ENCODE assay signal across 8 mouse cellular contexts in genomic region chr2:122375391-122375991, GRCm38 (mm10). TPM values are rescaled to one million over a fixed set of nuclear protein-coding genes. Genes with fewer than 3 reads are reported as not detected.
DNase-seq lines count a peak whose midpoint lies in the region; ATAC-seq and TF ChIP-seq lines count a peak whose summit lies in the region.

No protein-coding gene starts in this region.

- DNase-seq in gastrocnemius, postnatal 10 days: peak; percentile 92
- peak; percentile 94 to 95 for DNase-seq in left cerebral cortex, postnatal 10 days (ENCODE audit: extremely low spot score in 1 of 2, low spot score in 2 of 2)
- DNase-seq in right cerebral cortex, postnatal 25 days: peak; percentile 95
- peak; percentile 91 to 92 for DNase-seq in urinary bladder, postnatal 4 days (ENCODE audit: low spot score in 2 of 2)

- intact Hi-C loops in left cerebral cortex, postnatal 10 days (cut with DNase I): loop anchor here (5.0 kb wide), 2 partner anchors 183 to 237 kb away; partner anchors contain the start of gene Gatm

- TF ChIP-seq CTCF in cortical plate, adult 2 months (IDR thresholded peaks at IDR 0.05; ENCODE audit: extremely low read depth, insufficient read depth, low read length): no peak

- TF ChIP-seq POLR2A in cortical plate, adult 2 months (IDR thresholded peaks at IDR 0.05; ENCODE audit: extremely low read depth, insufficient read depth, low read length): peak; percentile 86; the same call in 1 of the 2 replicates

- H3K27ac ChIP-seq in cortical plate, adult 2 months (ENCODE audit: insufficient read depth, low read length): peak overlapping the region; percentile 50

- peak overlapping the region; percentile 57 for H3K4me3 ChIP-seq in cortical plate, adult 2 months (ENCODE audit: insufficient read depth, low read length)

- peaks cover under 1% of the 10 kb centered on the region; the same call in 1 of the 2 replicates for H3K4me1 ChIP-seq in cortical plate, adult 2 months (ENCODE audit: control insufficient read depth, insufficient read depth, low read length)

- peak; percentile 65 for ATAC-seq in activated CD4-positive, CD25-positive, alpha-beta regulatory T cell, adult 4 months
- peak; percentile 63 for ATAC-seq in inflammation-experienced regulatory T-cells, adult 6 months
- ATAC-seq in megakaryocyte-erythroid progenitor cell, adult 5-6 weeks (replicated peaks; ENCODE audit: low FRiP score, low TSS enrichment, poor library complexity, severe bottlenecking): peak; percentile 70

RNA-seq across cellular contexts. Expression of gene Shf, which starts 6.5 kb away (rescaled TPM):
- polyA plus RNA-seq in activated CD4-positive, CD25-positive, alpha-beta regulatory T cell, adult 4 months (2017; shearing (Covaris generic)): under 1 TPM in 1 of 2 experiments, not detected in 1; 0.33 TPM
- 70.6 and 72.5 TPM in 2 replicates for polyA plus RNA-seq in cortical plate, adult 2 months (2012; rRNA removed)
- total RNA-seq in gastrocnemius, postnatal 10 days (2021): 1 to 10 TPM; 7.5 to 9.4 TPM
- polyA plus RNA-seq in inflammation-experienced regulatory T-cells, adult 6 months (2017; shearing (Covaris generic)): under 1 TPM in 1 of 3 experiments, not detected in 2; 0.39 TPM
- total RNA-seq in left cerebral cortex, postnatal 10 days (2021): 10 to 100 TPM; 64.8 to 72.7 TPM
- 5.2 and 8.7 TPM in 2 replicates for total RNA-seq in megakaryocyte-erythroid progenitor cell, adult 5-6 weeks (2014; fragmentation: Nextera tagmentation)
- 1.6 and 13.8 TPM in 2 replicates for total RNA-seq in megakaryocyte-erythroid progenitor cell, adult 5-6 weeks (2017)

RNA-seq across cellular contexts. Expression of gene Slc28a2, which starts 50.8 kb away (rescaled TPM):
- polyA plus RNA-seq in activated CD4-positive, CD25-positive, alpha-beta regulatory T cell, adult 4 months (2017; shearing (Covaris generic)): 100 to 1,000 TPM in 1 of 2 experiments, 10 to 100 TPM in 1; 98.0 to 106 TPM
- polyA plus RNA-seq in cortical plate, adult 2 months (2012; rRNA removed): 0.15 and 0.19 TPM in 2 replicates
- total RNA-seq in gastrocnemius, postnatal 10 days (2021): 10 to 100 TPM in 1 of 2 experiments, 1 to 10 TPM in 1; 7.0 to 11.4 TPM
- polyA plus RNA-seq in inflammation-experienced regulatory T-cells, adult 6 months (2017; shearing (Covaris generic)): 100 to 1,000 TPM in 2 of 3 experiments, 10 to 100 TPM in 1; 66.9 to 135 (median 110) TPM
- under 1 TPM; 0.24 to 0.32 TPM for total RNA-seq in left cerebral cortex, postnatal 10 days (2021)
- total RNA-seq in megakaryocyte-erythroid progenitor cell, adult 5-6 weeks (2014; fragmentation: Nextera tagmentation): 3.5 and 11.6 TPM in 2 replicates
- 3.2 and 4.5 TPM in 2 replicates for total RNA-seq in megakaryocyte-erythroid progenitor cell, adult 5-6 weeks (2017)

Comparison
In these comparisons a context has a peak if more than half of its experiments do, and no peak if none do; other contexts are left out.
1. Peak in every context shown above with its lines: DNase-seq, ATAC-seq, H3K4me3 ChIP-seq and H3K27ac ChIP-seq.
2. RNA of gene Shf, which starts 6.5 kb away (total RNA-seq): 64.8 to 72.7 TPM in left cerebral cortex, postnatal 10 days; 1.6 to 13.8 TPM in megakaryocyte-erythroid progenitor cell, adult 5-6 weeks and 7.5 to 9.4 TPM in gastrocnemius, postnatal 10 days; every median in the first group is over 4 times any median in the second.